In genomic region chr7:135464689-135465259, GRCm38 (mm10) we compare ENCODE assay signal across 8 mouse cellular contexts. TPM values are rescaled to one million over a fixed set of nuclear protein-coding genes. Genes with fewer than 3 reads are reported as not detected.
DNase-seq lines count a peak whose midpoint lies in the region; ATAC-seq lines count a peak whose summit lies in the region.

No protein-coding gene starts in this region.

- H3K9ac ChIP-seq in forebrain, embryonic 11.5 days (ENCODE audit: low read length) = no peak overlapping the region

- 0 out of 2 replicates have a peak, but pooled peaks cover 2% of the 10 kb centered on the region for H3K4me1 ChIP-seq in forebrain, embryonic 11.5 days (replicated peaks; ENCODE audit: control insufficient read depth, insufficient read depth, low read length)

- H3K4me3 ChIP-seq in forebrain, embryonic 11.5 days (ENCODE audit: low read depth, low read length) = no peak overlapping the region

- WGBS in forebrain, embryonic 11.5 days = 43% methylated on average over 3 of the region's 3 CpGs

- no peak overlapping the region for H3K27ac ChIP-seq in forebrain, embryonic 11.5 days (ENCODE audit: low read depth, low read length)

- peak; percentile 20 for DNase-seq in cerebellum, adult 11 months
- peak; percentile 23 for DNase-seq in urinary bladder, postnatal 25 days (ENCODE audit: low spot score)
- no peak for DNase-seq in urinary bladder, postnatal 4 days (ENCODE audit: low spot score in 2 of 2)
- DNase-seq in forebrain, embryonic 11.5 days (ENCODE audit: low spot score) = peak; percentile 83
- peak; percentile 76 to 81 for DNase-seq in kidney, postnatal 4 days
- DNase-seq in mesoderm, embryonic 11.5 days (ENCODE audit: low read depth, low spot score) = peak; percentile 69
- peak; percentile 16 to 34 for DNase-seq in right cerebral cortex, postnatal 36 days (ENCODE audit: low spot score in 2 of 2)

- no peak overlapping the region for H3K4me2 ChIP-seq in forebrain, embryonic 11.5 days (ENCODE audit: low read depth, low read length, severe bottlenecking)

- no peak for ATAC-seq in cerebellum, adult (ENCODE audit: insufficient number of reproducible peaks, low FRiP score, low TSS enrichment)
- peak; percentile 58; the same call in 1 of the 2 replicates for ATAC-seq in forebrain, embryonic 11.5 days (replicated peaks; ENCODE audit: low FRiP score)

- peaks cover 2% of the 10 kb centered on the region; the same call in 1 of the 2 replicates for H3K27me3 ChIP-seq in forebrain, embryonic 11.5 days (ENCODE audit: control insufficient read depth, insufficient read depth, low read length)

- H3K9me3 ChIP-seq in forebrain, embryonic 11.5 days (ENCODE audit: control insufficient read depth, low read length) = no peaks in the 10 kb centered on the region

- H3K36me3 ChIP-seq in forebrain, embryonic 11.5 days (ENCODE audit: control insufficient read depth, insufficient read depth, low read length) = no peaks in the 10 kb centered on the region

RNA-seq across cellular contexts. Expression of gene Foxi2, which starts 54.7 kb away (rescaled TPM):
- 0.91 and 1.1 TPM in 2 replicates for polyA plus RNA-seq in forebrain, embryonic 11.5 days (2014; fragmentation: Nextera tagmentation; extraction: Ambion mirVana)

Comparison
In these comparisons a context has a peak if more than half of its experiments do, and no peak if none do; other contexts are left out.
1. DNase-seq: peak in cerebellum, adult 11 months (single experiment), urinary bladder, postnatal 25 days (single experiment), forebrain, embryonic 11.5 days (single experiment), kidney, postnatal 4 days (2 of 2), mesoderm, embryonic 11.5 days (single experiment) and right cerebral cortex, postnatal 36 days (2 of 2); none in urinary bladder, postnatal 4 days (0 of 2).